Comparison of ENCODE assay signal across 8 mouse cellular contexts in the genomic region with DNA sequence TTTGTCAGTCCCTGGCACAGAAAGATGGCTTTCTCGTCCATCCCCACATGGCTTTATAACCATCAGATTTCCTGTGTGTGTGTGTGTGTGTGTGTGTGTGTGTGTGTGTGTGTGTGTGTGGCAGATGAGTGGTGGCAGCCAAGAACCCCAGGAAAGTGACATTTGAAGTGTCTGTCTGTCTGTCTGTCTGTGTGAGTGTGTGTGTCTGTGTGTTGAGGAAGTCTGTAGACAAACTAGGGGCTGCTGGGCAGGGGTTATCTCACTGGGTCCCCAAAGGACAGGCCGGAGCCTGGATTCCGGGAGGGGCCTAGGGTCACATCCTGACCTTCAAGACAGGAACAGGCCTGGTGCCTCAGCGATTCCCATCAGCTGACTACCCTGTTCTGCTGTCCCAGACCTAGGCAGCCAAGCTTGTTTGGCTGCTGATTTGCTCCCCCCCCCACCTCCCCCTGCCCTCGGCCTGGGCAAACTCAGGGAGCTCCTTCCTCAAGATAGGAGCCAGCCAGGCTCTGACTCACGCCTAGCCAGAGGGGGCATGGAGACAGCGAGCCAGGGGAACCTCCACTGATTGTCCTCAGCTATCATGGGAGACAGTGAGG. TPM values are rescaled to one million over a fixed set of nuclear protein-coding genes. Genes with fewer than 3 reads are reported as not detected.
DNase-seq lines count a peak whose midpoint lies in the region; ATAC-seq lines count a peak whose summit lies in the region.

No protein-coding gene starts in this region.

- no peaks in the 10 kb centered on the region for H3K36me3 ChIP-seq in forebrain, embryonic 10.5 days (replicated peaks)
- H3K36me3 ChIP-seq in forebrain, embryonic 16.5 days (ENCODE audit: control insufficient read depth, insufficient read depth), result no peaks in the 10 kb centered on the region
- H3K36me3 ChIP-seq in embryonic facial prominence, embryonic 15.5 days, result 0 out of 2 replicates have a peak, but pooled peaks cover 20% of the 10 kb centered on the region
- H3K36me3 ChIP-seq in kidney, embryonic 16.5 days (ENCODE audit: insufficient read depth, low read length), result no peaks in the 10 kb centered on the region

- DNase-seq in forebrain, embryonic 10.5 days (ENCODE audit: extremely low spot score, low spot score), result no peak
- no peak for DNase-seq in thymus, postnatal 36 days
- no peak for DNase-seq in frontal cortex, adult 2 months (ENCODE audit: extremely low spot score in 1 of 2, low spot score in 1 of 2)
- DNase-seq in cerebellum, adult 11-12 months, result no peak

- no peak overlapping the region for H3K4me3 ChIP-seq in forebrain, embryonic 10.5 days
- H3K4me3 ChIP-seq in forebrain, embryonic 16.5 days (replicated peaks; ENCODE audit: low read length), result no peak overlapping the region
- H3K4me3 ChIP-seq in embryonic facial prominence, embryonic 15.5 days (replicated peaks), result no peak overlapping the region
- no peak overlapping the region for H3K4me3 ChIP-seq in kidney, embryonic 16.5 days (ENCODE audit: low read length)

- WGBS in forebrain, embryonic 10.5 days, result 66% methylated on average over 7 of the region's 7 CpGs
- 78% methylated on average over 7 of the region's 7 CpGs for WGBS in forebrain, embryonic 16.5 days
- 31% methylated on average over 7 of the region's 7 CpGs for WGBS in embryonic facial prominence, embryonic 15.5 days
- WGBS in kidney, embryonic 16.5 days, result 34% methylated on average over 7 of the region's 7 CpGs

- ATAC-seq in forebrain, embryonic 16.5 days, result no peak
- ATAC-seq in embryonic facial prominence, embryonic 15.5 days (ENCODE audit: insufficient number of reproducible peaks, low FRiP score, low TSS enrichment, low read depth), result no peak
- peak; percentile 55 for ATAC-seq in kidney, embryonic 16.5 days (ENCODE audit: low FRiP score, low TSS enrichment)
- ATAC-seq in megakaryocyte-erythroid progenitor cell, adult 5-6 weeks (replicated peaks; ENCODE audit: low FRiP score, low TSS enrichment, poor library complexity, severe bottlenecking), result 0 out of 2 replicates have a peak, but pooled peaks have one; percentile 27

- peaks cover 17% of the 10 kb centered on the region for H3K4me1 ChIP-seq in forebrain, embryonic 10.5 days
- H3K4me1 ChIP-seq in forebrain, embryonic 16.5 days (replicated peaks; ENCODE audit: control insufficient read depth, insufficient read depth, low read length), result no peaks in the 10 kb centered on the region
- peaks cover 14% of the 10 kb centered on the region for H3K4me1 ChIP-seq in embryonic facial prominence, embryonic 15.5 days
- H3K4me1 ChIP-seq in kidney, embryonic 16.5 days (ENCODE audit: insufficient read depth, low read length), result peaks cover 21% of the 10 kb centered on the region

- H3K9me3 ChIP-seq in forebrain, embryonic 10.5 days, result no peaks in the 10 kb centered on the region
- no peaks in the 10 kb centered on the region for H3K9me3 ChIP-seq in forebrain, embryonic 16.5 days (ENCODE audit: control insufficient read depth, low read length)
- no peaks in the 10 kb centered on the region for H3K9me3 ChIP-seq in embryonic facial prominence, embryonic 15.5 days (replicated peaks)
- no peaks in the 10 kb centered on the region for H3K9me3 ChIP-seq in kidney, embryonic 16.5 days (ENCODE audit: low read length)

- H3K4me2 ChIP-seq in forebrain, embryonic 16.5 days (ENCODE audit: low read length), result no peak overlapping the region
- H3K4me2 ChIP-seq in embryonic facial prominence, embryonic 15.5 days (replicated peaks), result no peak overlapping the region
- no peak overlapping the region for H3K4me2 ChIP-seq in kidney, embryonic 16.5 days (replicated peaks; ENCODE audit: low read depth, low read length)

- peak overlapping the region; percentile 68 for H3K27ac ChIP-seq in forebrain, embryonic 10.5 days
- H3K27ac ChIP-seq in forebrain, embryonic 16.5 days (ENCODE audit: low read length), result no peak overlapping the region
- H3K27ac ChIP-seq in embryonic facial prominence, embryonic 15.5 days (replicated peaks), result peak overlapping the region; percentile 76
- peak overlapping the region; percentile 6; the same call in 1 of the 2 replicates for H3K27ac ChIP-seq in kidney, embryonic 16.5 days (ENCODE audit: low read length)

- H3K9ac ChIP-seq in forebrain, embryonic 16.5 days (replicated peaks; ENCODE audit: low read depth, low read length), result no peak overlapping the region
- H3K9ac ChIP-seq in embryonic facial prominence, embryonic 15.5 days, result no peak overlapping the region
- H3K9ac ChIP-seq in kidney, embryonic 16.5 days (replicated peaks; ENCODE audit: low read length), result no peak overlapping the region

- no peaks in the 10 kb centered on the region for H3K27me3 ChIP-seq in forebrain, embryonic 10.5 days (ENCODE audit: poor library complexity, severe bottlenecking)
- no peaks in the 10 kb centered on the region for H3K27me3 ChIP-seq in forebrain, embryonic 16.5 days (replicated peaks; ENCODE audit: control insufficient read depth, insufficient read depth, low read length)
- H3K27me3 ChIP-seq in embryonic facial prominence, embryonic 15.5 days, result no peaks in the 10 kb centered on the region
- H3K27me3 ChIP-seq in kidney, embryonic 16.5 days (ENCODE audit: insufficient read depth, low read length), result no peaks in the 10 kb centered on the region

RNA-seq across cellular contexts. Expression of a gene that starts 15.2 kb away (rescaled TPM):
- 24.5 and 24.7 TPM in 2 replicates for polyA plus RNA-seq in forebrain, embryonic 10.5 days (2016; fragmentation: Nextera tagmentation; extraction: Ambion mirVana)
- polyA plus RNA-seq in forebrain, embryonic 16.5 days (2015; fragmentation: Nextera tagmentation; extraction: Ambion mirVana), result 27.3 and 31.9 TPM in 2 replicates
- 83.8 and 86.3 TPM in 2 replicates for polyA plus RNA-seq in embryonic facial prominence, embryonic 15.5 days (2015; fragmentation: Nextera tagmentation; extraction: Ambion mirVana)
- polyA plus RNA-seq in kidney, embryonic 16.5 days (2015; fragmentation: Nextera tagmentation; extraction: Ambion mirVana), result 93.6 and 98.7 TPM in 2 replicates
- total RNA-seq in megakaryocyte-erythroid progenitor cell, adult 5-6 weeks (2014; fragmentation: Nextera tagmentation), result 97.0 and 99.9 TPM in 2 replicates
- 10.8 and 21.3 TPM in 2 replicates for total RNA-seq in megakaryocyte-erythroid progenitor cell, adult 5-6 weeks (2017)
- polyA plus RNA-seq in frontal cortex, adult 2 months (2012; rRNA removed), result 34.7 and 37.7 TPM in 2 replicates

RNA-seq across cellular contexts. Expression of a gene that starts 40.0 kb away (rescaled TPM):
- 17.8 and 20.2 TPM in 2 replicates for polyA plus RNA-seq in forebrain, embryonic 10.5 days (2016; fragmentation: Nextera tagmentation; extraction: Ambion mirVana)
- 83.8 and 91.2 TPM in 2 replicates for polyA plus RNA-seq in forebrain, embryonic 16.5 days (2015; fragmentation: Nextera tagmentation; extraction: Ambion mirVana)
- 67.9 and 83.8 TPM in 2 replicates for polyA plus RNA-seq in embryonic facial prominence, embryonic 15.5 days (2015; fragmentation: Nextera tagmentation; extraction: Ambion mirVana)
- polyA plus RNA-seq in kidney, embryonic 16.5 days (2015; fragmentation: Nextera tagmentation; extraction: Ambion mirVana), result 35.7 and 39.1 TPM in 2 replicates
- 1.7 and 2.4 TPM in 2 replicates for total RNA-seq in megakaryocyte-erythroid progenitor cell, adult 5-6 weeks (2014; fragmentation: Nextera tagmentation)
- total RNA-seq in megakaryocyte-erythroid progenitor cell, adult 5-6 weeks (2017), result 1.2 and 8.0 TPM in 2 replicates
- polyA plus RNA-seq in frontal cortex, adult 2 months (2012; rRNA removed), result 151 and 154 TPM in 2 replicates

RNA-seq across cellular contexts. Expression of a gene that starts 42.3 kb away (rescaled TPM):
- polyA plus RNA-seq in forebrain, embryonic 10.5 days (2016; fragmentation: Nextera tagmentation; extraction: Ambion mirVana), result 27.4 and 29.5 TPM in 2 replicates
- 21.5 and 23.7 TPM in 2 replicates for polyA plus RNA-seq in forebrain, embryonic 16.5 days (2015; fragmentation: Nextera tagmentation; extraction: Ambion mirVana)
- 31.6 and 33.2 TPM in 2 replicates for polyA plus RNA-seq in embryonic facial prominence, embryonic 15.5 days (2015; fragmentation: Nextera tagmentation; extraction: Ambion mirVana)
- polyA plus RNA-seq in kidney, embryonic 16.5 days (2015; fragmentation: Nextera tagmentation; extraction: Ambion mirVana), result 42.3 and 45.1 TPM in 2 replicates
- 94.2 and 96.1 TPM in 2 replicates for total RNA-seq in megakaryocyte-erythroid progenitor cell, adult 5-6 weeks (2014; fragmentation: Nextera tagmentation)
- total RNA-seq in megakaryocyte-erythroid progenitor cell, adult 5-6 weeks (2017), result 45.7 and 66.1 TPM in 2 replicates
- polyA plus RNA-seq in frontal cortex, adult 2 months (2012; rRNA removed), result 16.8 and 24.8 TPM in 2 replicates

RNA-seq across cellular contexts. Expression of a gene that starts 51.3 kb away (rescaled TPM):
- polyA plus RNA-seq in forebrain, embryonic 10.5 days (2016; fragmentation: Nextera tagmentation; extraction: Ambion mirVana), result 135 and 139 TPM in 2 replicates
- polyA plus RNA-seq in forebrain, embryonic 16.5 days (2015; fragmentation: Nextera tagmentation; extraction: Ambion mirVana), result 82.2 and 85.0 TPM in 2 replicates
- 105 and 106 TPM in 2 replicates for polyA plus RNA-seq in embryonic facial prominence, embryonic 15.5 days (2015; fragmentation: Nextera tagmentation; extraction: Ambion mirVana)
- 113 and 115 TPM in 2 replicates for polyA plus RNA-seq in kidney, embryonic 16.5 days (2015; fragmentation: Nextera tagmentation; extraction: Ambion mirVana)
- total RNA-seq in megakaryocyte-erythroid progenitor cell, adult 5-6 weeks (2014; fragmentation: Nextera tagmentation), result 95.7 and 133 TPM in 2 replicates
- total RNA-seq in megakaryocyte-erythroid progenitor cell, adult 5-6 weeks (2017), result 29.6 and 46.5 TPM in 2 replicates
- 250 and 268 TPM in 2 replicates for polyA plus RNA-seq in frontal cortex, adult 2 months (2012; rRNA removed)

RNA-seq across cellular contexts. Expression of a gene that starts 59.2 kb away (rescaled TPM):
- polyA plus RNA-seq in forebrain, embryonic 10.5 days (2016; fragmentation: Nextera tagmentation; extraction: Ambion mirVana), result 28.6 and 30.2 TPM in 2 replicates
- 41.9 and 43.0 TPM in 2 replicates for polyA plus RNA-seq in forebrain, embryonic 16.5 days (2015; fragmentation: Nextera tagmentation; extraction: Ambion mirVana)
- 27.3 and 27.6 TPM in 2 replicates for polyA plus RNA-seq in embryonic facial prominence, embryonic 15.5 days (2015; fragmentation: Nextera tagmentation; extraction: Ambion mirVana)
- polyA plus RNA-seq in kidney, embryonic 16.5 days (2015; fragmentation: Nextera tagmentation; extraction: Ambion mirVana), result 41.5 and 44.2 TPM in 2 replicates
- total RNA-seq in megakaryocyte-erythroid progenitor cell, adult 5-6 weeks (2014; fragmentation: Nextera tagmentation), result 2.5 and 5.4 TPM in 2 replicates
- total RNA-seq in megakaryocyte-erythroid progenitor cell, adult 5-6 weeks (2017), result 1.1 and 1.4 TPM in 2 replicates
- 28.1 and 28.6 TPM in 2 replicates for polyA plus RNA-seq in frontal cortex, adult 2 months (2012; rRNA removed)

Comparison
In these comparisons a context has a peak if more than half of its experiments do, and no peak if none do; other contexts are left out.
1. ATAC-seq: peak in kidney, embryonic 16.5 days (single experiment) and megakaryocyte-erythroid progenitor cell, adult 5-6 weeks (single experiment); none in forebrain, embryonic 16.5 days (single experiment) and embryonic facial prominence, embryonic 15.5 days (single experiment).